Mouse (Mus musculus) intestine, embryonic 16.5 days (tissue): ENCODE results near the gene Hrk. TPM values are rescaled to one million over a fixed set of nuclear protein-coding genes. Genes with fewer than 3 reads are reported as not detected.

Experiments used
- ATAC-seq: fragments of 200-750 bp; cut with Nextera tagmentation; 2 replicates; pipeline ENCODE4 v1.8.0; 2017; ENCODE audit warnings: moderate TSS enrichment, moderate library complexity
- H3K27ac ChIP-seq: fragments of 300-500 bp; sonication (generic); 2 replicates; pipeline ENCODE4 v1.5.1; 2014; ENCODE audit warnings: mild to moderate bottlenecking, low read length
- H3K27me3 ChIP-seq: fragments of 300-500 bp; sonication (generic); replicated peaks from 2 replicates; pipeline ENCODE4 v1.6.1; 2014; ENCODE audit warnings: low read length, control low read depth, mixed read lengths; ENCODE audit not compliant: control insufficient read depth, insufficient read depth
- H3K36me3 ChIP-seq: fragments of 300-500 bp; sonication (generic); 2 replicates; pipeline ENCODE4 v1.6.1; 2014; ENCODE audit warnings: low read length, control low read depth; ENCODE audit not compliant: control insufficient read depth, insufficient read depth
- H3K4me1 ChIP-seq: fragments of 300-500 bp; sonication (generic); 2 replicates; pipeline ENCODE4 v1.6.1; 2014; ENCODE audit warnings: low read length, control low read depth, mixed read lengths; ENCODE audit not compliant: control insufficient read depth, insufficient read depth
- H3K4me2 ChIP-seq: fragments of 300-500 bp; sonication (generic); 2 replicates; pipeline ENCODE4 v1.6.1; 2014; ENCODE audit warnings: low read depth, low read length, control low read depth
- H3K4me3 ChIP-seq: fragments of 300-500 bp; sonication (generic); 2 replicates; pipeline ENCODE4 v1.5.1; 2014; ENCODE audit warnings: mild to moderate bottlenecking, low read length
- H3K9ac ChIP-seq: fragments of 300-500 bp; sonication (generic); 2 replicates; pipeline ENCODE4 v1.6.1; 2014; ENCODE audit warnings: low read depth, low read length
- H3K9me3 ChIP-seq: fragments of 300-500 bp; sonication (generic); 2 replicates; pipeline ENCODE4 v1.6.1; 2016; ENCODE audit warnings: low read length, control low read depth; ENCODE audit not compliant: control insufficient read depth
- WGBS: fragments of 180-500 bp; shearing (Covaris S2); extraction: QIAGEN DNeasy Blood & Tissue Kit; methylation state at CpG from one replicate; pipeline ENCODE4 v1.1.7; 2014; 5-methylcytosine and 5-hydroxymethylcytosine counted together
- polyA plus RNA-seq: library from polyadenylated mRNA; unstranded; fragments of >200 nt; fragmentation: Nextera tagmentation; extraction: Ambion mirVana; gene quantifications from 2 replicates; pipeline ENCODE4 v1.2.1, GENCODE M21; 2015

The Hrk gene
- polyA plus RNA-seq, 1 experiment from 2014 or later: 0.21 TPM

GRCm38 (mm10) chr5:118139630-118140029 lies 24.8 kb upstream of the Hrk start:
- Histone ChIP-seq H3K4me1 (peaks cover 4% of the 10 kb centered on the region; the same call in 1 of the 2 replicates), H3K4me3 (no peak overlapping the region), H3K27ac (no peak overlapping the region), H3K9me3 (no peaks in the 10 kb centered on the region), H3K9ac (no peak overlapping the region), H3K36me3 (peaks cover 9% of the 10 kb centered on the region; the same call in 1 of the 2 replicates), H3K4me2 (no peak overlapping the region), H3K27me3 (no peaks in the 10 kb centered on the region)
- ATAC-seq: no peak
- 89% methylated on average over 8 of the region's 8 CpGs for WGBS

GRCm38 (mm10) chr5:118142471-118142870 lies 22.0 kb upstream of the Hrk start:
- no peak overlapping the region for H3K27ac ChIP-seq

GRCm38 (mm10) chr5:118143211-118144026 lies 21.0 kb upstream of the Hrk start:
- H3K36me3 ChIP-seq: peaks cover 7% of the 10 kb centered on the region; the same call in 1 of the 2 replicates
- no peak for ATAC-seq
- WGBS: 76% methylated on average over 12 of the region's 12 CpGs

More at GRCm38 (mm10) chr5:118142471-118142870, 22.0 kb upstream of the Hrk start:
- no peaks in the 10 kb centered on the region for H3K27me3 ChIP-seq
- peaks cover 9% of the 10 kb centered on the region; the same call in 1 of the 2 replicates for H3K36me3 ChIP-seq
- no peaks in the 10 kb centered on the region for H3K9me3 ChIP-seq
- no peak overlapping the region for H3K4me3 ChIP-seq
- ATAC-seq: no peak
- H3K4me2 ChIP-seq: no peak overlapping the region
- WGBS: 88% methylated on average over 8 of the region's 8 CpGs
- peaks cover 4% of the 10 kb centered on the region; the same call in 1 of the 2 replicates for H3K4me1 ChIP-seq
- no peak overlapping the region for H3K9ac ChIP-seq

GRCm38 (mm10) chr5:118144327-118144726 lies 20.1 kb upstream of the Hrk start:
- Histone ChIP-seq H3K9ac (no peak overlapping the region), H3K9me3 (no peaks in the 10 kb centered on the region), H3K36me3 (peaks cover 4% of the 10 kb centered on the region; the same call in 1 of the 2 replicates), H3K4me1 (peaks cover 4% of the 10 kb centered on the region; the same call in 1 of the 2 replicates), H3K4me2 (no peak overlapping the region), H3K27ac (no peak overlapping the region), H3K27me3 (no peaks in the 10 kb centered on the region), H3K4me3 (no peak overlapping the region)
- ATAC-seq: no peak
- WGBS: 69% methylated on average over 4 of the region's 4 CpGs

More at GRCm38 (mm10) chr5:118143211-118144026, 21.0 kb upstream of the Hrk start:
- Histone ChIP-seq H3K27ac (no peak overlapping the region), H3K4me1 (peaks cover 4% of the 10 kb centered on the region; the same call in 1 of the 2 replicates), H3K4me3 (no peak overlapping the region), H3K4me2 (no peak overlapping the region), H3K27me3 (no peaks in the 10 kb centered on the region), H3K9me3 (no peaks in the 10 kb centered on the region), H3K9ac (no peak overlapping the region)

- 78% methylated on average over 6 of the region's 6 CpGs for WGBS
- H3K27ac ChIP-seq: no peak overlapping the region
- peaks cover 4% of the 10 kb centered on the region; the same call in 1 of the 2 replicates for H3K36me3 ChIP-seq
- no peak overlapping the region for H3K9ac ChIP-seq
- no peaks in the 10 kb centered on the region for H3K9me3 ChIP-seq
- peaks cover 4% of the 10 kb centered on the region; the same call in 1 of the 2 replicates for H3K4me1 ChIP-seq
- no peaks in the 10 kb centered on the region for H3K27me3 ChIP-seq
- no peak overlapping the region for H3K4me2 ChIP-seq
- no peak overlapping the region for H3K4me3 ChIP-seq
- ATAC-seq: no peak
These were observed 19.7 kb upstream of the Hrk start for GRCm38 (mm10) chr5:118144770-118145169.

- no peaks in the 10 kb centered on the region for H3K27me3 ChIP-seq
- H3K36me3 ChIP-seq: peaks cover 4% of the 10 kb centered on the region; the same call in 1 of the 2 replicates
- H3K9me3 ChIP-seq: no peaks in the 10 kb centered on the region
- H3K4me1 ChIP-seq: peaks cover 4% of the 10 kb centered on the region; the same call in 1 of the 2 replicates
- no peak overlapping the region for H3K27ac ChIP-seq
- H3K4me2 ChIP-seq: no peak overlapping the region
- H3K9ac ChIP-seq: no peak overlapping the region
- WGBS: 93% methylated on average over 3 of the region's 3 CpGs
- H3K4me3 ChIP-seq: no peak overlapping the region
- no peak for ATAC-seq
These were observed 19.0 kb upstream of the Hrk start for GRCm38 (mm10) chr5:118145458-118145857.

GRCm38 (mm10) chr5:118145999-118146679 lies 18.3 kb upstream of the Hrk start:
- H3K36me3 ChIP-seq: peaks cover 6% of the 10 kb centered on the region; the same call in 1 of the 2 replicates

GRCm38 (mm10) chr5:118147264-118147663 lies 17.2 kb upstream of the Hrk start:
- ATAC-seq: no peak
- 72% methylated on average over 10 of the region's 10 CpGs for WGBS

More at GRCm38 (mm10) chr5:118145999-118146679, 18.3 kb upstream of the Hrk start:
- Histone ChIP-seq H3K27ac (no peak overlapping the region), H3K9ac (no peak overlapping the region), H3K4me1 (peaks cover 4% of the 10 kb centered on the region; the same call in 1 of the 2 replicates), H3K9me3 (no peaks in the 10 kb centered on the region), H3K27me3 (no peaks in the 10 kb centered on the region), H3K4me3 (no peak overlapping the region), H3K4me2 (no peak overlapping the region)
- 77% methylated on average over 15 of the region's 15 CpGs for WGBS
- no peak for ATAC-seq

GRCm38 (mm10) chr5:118149711-118150110 lies 14.7 kb upstream of the Hrk start:
- Histone ChIP-seq H3K4me2 (no peak overlapping the region), H3K9me3 (no peaks in the 10 kb centered on the region), H3K27me3 (no peaks in the 10 kb centered on the region), H3K4me1 (peaks cover 7% of the 10 kb centered on the region), H3K4me3 (no peak overlapping the region), H3K27ac (no peak overlapping the region), H3K36me3 (peaks cover 5% of the 10 kb centered on the region; the same call in 1 of the 2 replicates), H3K9ac (no peak overlapping the region)
- WGBS: 74% methylated on average over 3 of the region's 3 CpGs
- no peak for ATAC-seq

More at GRCm38 (mm10) chr5:118147264-118147663, 17.2 kb upstream of the Hrk start:
- Histone ChIP-seq H3K27me3 (no peaks in the 10 kb centered on the region), H3K4me1 (peaks cover 4% of the 10 kb centered on the region; the same call in 1 of the 2 replicates), H3K9ac (no peak overlapping the region), H3K4me3 (no peak overlapping the region), H3K4me2 (no peak overlapping the region), H3K9me3 (no peaks in the 10 kb centered on the region), H3K27ac (no peak overlapping the region), H3K36me3 (peaks cover 5% of the 10 kb centered on the region; the same call in 1 of the 2 replicates)
